Mouse (Mus musculus) spleen, adult 10 weeks (tissue): ENCODE results near the gene Dtnbp1. TPM values are rescaled to one million over a fixed set of nuclear protein-coding genes. Genes with fewer than 3 reads are reported as not detected.

Experiments used
- polyA plus RNA-seq: library from polyadenylated mRNA; stranded (reverse); fragments of 350-450 nt; fragmentation: Illumina TruSeq; extraction: RNeasy Lipid Tissue Mini Kit (QIAGEN cat#74804); gene quantifications from one replicate; pipeline ENCODE4 v1.2.3, GENCODE M21; 2015; ENCODE audit warnings: low replicate concordance; ENCODE audit not compliant: insufficient read depth

The Dtnbp1 gene
- polyA plus RNA-seq: 24.6 TPM

DNA sequence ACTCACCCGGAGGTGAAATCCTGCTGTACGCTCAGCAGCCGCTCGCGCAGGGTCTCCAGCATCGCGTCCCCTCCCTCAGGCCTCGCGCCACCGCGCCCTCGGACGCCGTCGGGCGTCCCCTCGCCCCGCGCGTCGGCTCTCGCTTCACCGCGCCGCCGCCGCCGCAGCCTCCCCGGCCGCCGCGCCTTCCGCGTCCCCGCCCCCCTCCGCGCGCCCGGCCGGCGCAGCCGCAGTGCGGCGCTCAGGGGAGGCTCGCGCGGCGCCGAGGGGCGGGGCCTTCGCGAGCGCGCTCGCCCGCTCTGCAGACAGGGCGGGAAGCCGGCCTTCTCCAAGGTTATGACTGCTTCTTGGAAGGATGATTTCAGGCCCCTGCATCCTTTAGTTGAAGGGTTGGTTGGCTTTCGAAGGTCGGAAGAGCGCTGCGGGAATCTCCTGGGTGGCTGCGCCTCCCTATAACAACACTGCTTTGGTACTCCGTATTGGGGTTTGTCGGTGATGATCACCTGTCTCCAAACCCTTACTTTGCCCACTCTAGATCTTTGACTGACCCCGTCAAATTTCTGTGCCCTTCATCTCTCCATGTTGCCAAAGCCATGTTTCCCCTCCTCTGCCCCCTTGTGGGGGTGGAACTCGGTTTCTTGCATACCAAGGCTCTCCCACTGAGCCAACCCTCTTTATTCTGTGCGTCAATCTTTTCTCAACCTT lies at the start of gene Dtnbp1:
TSS of gene Dtnbp1 (minus strand) at position 237 of the 705 bp plus-strand sequence.

Other genes starting within 250 kb of the Dtnbp1 start
- not detected for gene Gm9817, start 76.5 kb upstream of the Dtnbp1 start, polyA plus RNA-seq